Mouse (Mus musculus) liver, embryonic 14.5 days (tissue): ENCODE data around the gene Dcdc2a.

ENCODE experiments used
- CTCF ChIP-seq: IDR thresholded peaks from 2 replicates; pipeline ENCODE4 v1.5.1; 2016; ENCODE audit warnings: antibody characterized with exemption, low read depth, control low read depth
- EP300 ChIP-seq: IDR thresholded peaks from 2 replicates; pipeline ENCODE4 v1.6.1; 2016; ENCODE audit warnings: antibody characterized with exemption, low read depth

- TF ChIP-seq EP300: no peak
- TF ChIP-seq CTCF: no peak
These were observed 106.8 kb downstream of the Dcdc2a start for GRCm38 (mm10) chr13:25162594-25162993.
